Mouse (Mus musculus): ENCODE data around the gene Gigyf2.

Gene Gigyf2

DNA sequence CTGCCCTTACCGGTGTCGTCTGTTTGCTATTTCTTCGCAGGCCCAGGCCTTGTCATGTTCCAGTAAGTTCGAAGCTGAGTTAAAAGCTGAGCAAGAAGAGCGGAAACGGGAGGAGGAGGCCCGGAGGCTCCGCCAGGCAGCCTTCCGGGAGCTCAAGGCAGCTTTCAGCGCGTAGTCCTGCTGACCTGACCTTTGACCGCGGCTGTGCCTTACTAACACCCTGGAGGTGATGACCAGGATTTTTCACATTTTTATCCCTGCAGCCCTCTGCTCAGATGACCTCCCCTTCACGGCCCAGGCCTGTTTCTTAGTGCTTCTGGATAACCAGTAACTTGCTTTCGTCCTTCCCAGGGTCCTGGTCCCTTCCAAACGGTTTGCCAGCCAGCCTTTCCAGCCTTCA, 17.2 kb upstream of the Gigyf2 start:
- ChIA-PET CTCF (interaction anchor here in 1 of 4 experiments (0.9 kb wide), 2 partner anchors 11 to 64 kb away, joined by 3 to 4 read pairs; no protein-coding TSS in a partner anchor), POLR2A (interaction anchor here in 3 of 4 experiments (0.8 to 2.5 kb wide), 16 partner anchors 9 to 867 kb away, joined by 3 to 13 read pairs (median 4); partner anchors contain the start of genes Gigyf2 (in 2 of the 3) and Efhd1 (in 1 of the 3))

DNA sequence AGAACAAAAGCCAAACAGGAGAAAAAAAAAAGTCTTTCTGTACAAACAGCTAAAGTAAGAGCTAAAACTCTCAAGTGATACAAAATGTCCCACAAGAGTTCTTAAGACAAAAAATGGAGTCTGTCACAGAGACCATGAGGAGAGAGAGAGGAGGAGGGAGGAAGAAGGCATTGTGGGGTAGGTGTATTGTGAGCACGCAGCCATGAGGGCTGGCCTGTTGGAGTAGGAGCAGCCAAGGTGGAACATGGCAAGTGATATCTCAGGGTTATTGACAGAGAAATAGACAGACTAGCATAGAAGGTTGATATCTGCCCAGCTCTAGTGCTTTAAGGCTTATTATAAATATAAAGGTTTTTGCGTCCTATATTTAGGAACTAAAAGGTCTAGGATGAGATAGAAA, 14.1 kb upstream of the Gigyf2 start:
- ChIA-PET CTCF (interaction anchor here in 3 of 4 experiments (0.7 to 1.5 kb wide), 3 partner anchors 13 to 125 kb away, joined by 3 to 7 read pairs (median 6); partner anchors contain the start of gene Gigyf2 (in 1 of the 3)), POLR2A (interaction anchor here in 2 of 4 experiments (0.9 to 5.6 kb wide), 11 partner anchors 9 to 70 kb away, joined by 3 to 35 read pairs (median 5); partner anchors contain the start of gene Gigyf2 (in 2 of the 2))

DNA sequence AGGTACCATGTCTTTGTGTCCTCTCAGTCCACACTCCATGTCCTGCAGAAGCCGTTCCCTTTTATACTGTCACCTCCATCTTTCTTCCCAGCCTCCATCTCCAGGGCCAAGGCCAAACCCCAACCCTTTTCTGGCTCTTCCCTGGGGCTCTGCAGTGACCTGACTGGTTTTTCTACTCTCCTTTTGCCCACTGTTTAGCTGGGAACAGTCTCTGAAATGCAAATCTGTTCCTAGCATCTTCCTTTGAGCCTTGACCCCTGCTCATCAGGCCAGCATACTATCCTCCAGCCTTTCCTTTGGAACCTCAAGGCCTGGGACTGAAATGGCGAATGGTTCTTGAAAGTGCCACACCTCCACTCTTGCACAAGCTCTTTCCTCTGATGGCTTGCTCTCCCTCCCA, 13.7 kb upstream of the Gigyf2 start:
- ChIA-PET POLR2A (interaction anchor here in 2 of 4 experiments (0.7 to 5.6 kb wide), 15 partner anchors 9 to 138 kb away, joined by 3 to 35 read pairs (median 5); partner anchors contain the start of gene Gigyf2 (in 2 of the 2)), CTCF (interaction anchor here (0.6 to 1.5 kb wide), 5 partner anchors 13 to 126 kb away, joined by 3 to 7 read pairs (median 4); partner anchors contain the start of gene Gigyf2 (in 1 of the 4))

DNA sequence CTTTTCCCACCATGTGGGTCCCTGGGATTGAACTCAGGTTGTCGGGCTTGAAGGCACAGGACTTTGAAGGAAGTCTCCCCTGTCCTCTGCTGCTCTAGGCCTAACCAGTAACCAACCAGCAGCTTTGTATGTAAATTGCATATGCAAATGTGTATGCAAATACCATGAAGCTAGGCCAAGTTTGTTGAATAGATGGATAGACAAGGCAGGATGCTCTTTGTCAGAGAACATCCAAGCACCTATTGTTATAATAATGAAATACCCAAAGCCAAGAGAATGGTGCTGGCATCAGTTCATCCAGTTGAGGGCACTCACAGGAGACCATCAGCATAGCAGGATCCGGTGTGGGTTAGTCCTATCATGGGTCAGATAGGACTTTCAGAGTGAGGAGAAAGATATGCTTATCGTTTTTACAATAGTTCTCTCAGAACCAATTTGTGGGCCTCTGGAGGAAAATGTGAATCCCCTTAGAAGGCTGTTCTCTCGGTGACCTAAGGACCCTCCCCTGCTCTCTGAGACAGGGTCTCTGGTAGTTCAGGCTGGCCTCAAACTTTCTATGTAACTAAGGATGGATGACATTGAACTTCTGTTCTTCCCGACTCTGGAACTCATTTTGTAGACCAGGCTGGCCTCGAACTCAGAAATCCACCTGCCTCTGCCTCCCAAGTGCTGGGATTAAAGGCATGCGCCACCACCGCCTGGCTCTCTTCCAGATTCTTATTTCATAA, 12.8 kb upstream of the Gigyf2 start:
- POLR2A ChIA-PET = interaction anchor here in 2 of 4 experiments (0.7 to 5.6 kb wide), 14 partner anchors 9 to 138 kb away, joined by 3 to 35 read pairs (median 4); partner anchors contain the start of gene Gigyf2 (in 2 of the 2)

DNA sequence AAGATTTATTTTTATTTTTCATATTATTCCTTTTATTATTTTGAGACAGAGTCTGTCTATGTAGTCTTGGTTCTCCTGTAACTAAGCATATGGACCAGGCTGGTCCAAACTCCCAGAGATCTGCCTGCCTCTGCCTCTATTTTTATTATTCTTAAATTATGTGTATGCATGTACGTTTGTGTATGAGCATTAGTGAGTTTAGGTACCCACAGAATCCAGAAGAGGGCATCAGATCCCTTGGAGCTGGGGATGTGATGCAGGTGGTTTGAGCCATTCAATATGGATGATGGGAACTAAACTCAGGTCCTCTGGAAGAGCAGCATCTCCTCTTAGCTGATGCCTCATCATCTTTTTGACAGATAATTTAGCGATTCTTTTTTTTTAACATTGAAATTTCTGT, 11.4 kb upstream of the Gigyf2 start:
- ChIA-PET CTCF (interaction anchor here in 3 of 4 experiments (0.5 to 1.2 kb wide), 5 partner anchors 11 to 76 kb away, joined by 3 to 5 read pairs (median 3); partner anchors contain the start of gene Gigyf2 (in 1 of the 3)), POLR2A (interaction anchor here in 3 of 4 experiments (0.7 to 5.6 kb wide), 4 partner anchors 11 to 453 kb away, joined by 3 to 35 read pairs (median 12); partner anchors contain the start of gene Gigyf2 (in 2 of the 3))

More for the DNA sequence above, 12.8 kb upstream of the Gigyf2 start:
- CTCF ChIA-PET = interaction anchor here in 3 of 4 experiments (0.6 to 1.5 kb wide), 8 partner anchors 12 to 1521 kb away, joined by 3 to 7 read pairs (median 4); partner anchors contain the start of gene Gigyf2 (in 1 of the 3)

DNA sequence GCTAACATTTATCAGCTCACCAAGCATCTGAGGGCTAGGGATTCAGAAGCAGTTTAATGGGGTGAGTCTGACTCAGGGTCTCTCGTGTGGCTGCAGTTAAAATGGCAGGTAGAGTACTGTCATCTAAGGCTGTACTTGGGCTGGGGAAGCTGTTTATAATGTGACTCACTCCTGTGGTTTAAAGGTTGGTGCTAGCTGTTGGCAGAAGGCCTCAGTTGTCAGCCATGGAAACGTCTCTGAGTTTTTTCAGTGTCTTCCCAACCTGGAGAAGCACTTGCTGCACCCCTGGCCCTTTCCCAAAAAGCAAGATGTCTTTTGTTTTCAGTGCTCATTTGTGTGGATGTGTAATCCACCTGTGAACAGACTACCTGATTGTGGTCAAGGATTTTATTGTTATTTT, 10.9 kb upstream of the Gigyf2 start:
- ChIA-PET POLR2A (interaction anchor here in 3 of 4 experiments (0.5 to 5.6 kb wide), 7 partner anchors 11 to 461 kb away, joined by 3 to 35 read pairs (median 3); partner anchors contain the start of gene Gigyf2 (in 2 of the 3)), CTCF (interaction anchor here in 2 of 4 experiments (0.8 to 1.2 kb wide), 4 partner anchors 12 to 70 kb away, joined by 3 to 4 read pairs (median 3); no protein-coding TSS in a partner anchor)

DNA sequence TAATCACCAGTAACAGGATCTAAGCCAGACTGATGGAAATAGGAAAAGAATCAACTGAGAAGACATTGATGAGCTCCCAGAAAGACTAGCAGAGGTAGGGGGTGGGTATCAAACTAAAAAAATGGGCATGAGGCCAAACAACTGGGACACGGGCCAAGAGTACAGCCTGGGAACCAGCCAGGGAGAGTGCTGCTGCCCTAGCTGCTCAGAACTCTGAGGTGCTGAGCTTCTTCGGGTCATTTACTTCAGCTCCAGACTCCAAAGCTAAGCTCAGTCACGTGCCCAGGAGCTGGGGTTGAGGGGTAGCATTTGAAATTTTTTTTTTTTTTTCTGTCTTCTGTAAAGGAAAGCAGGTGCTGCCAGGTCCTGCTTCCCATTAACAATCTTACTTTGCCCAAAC, 10.1 kb upstream of the Gigyf2 start:
- ChIA-PET POLR2A (interaction anchor here in 3 of 4 experiments (0.5 to 5.6 kb wide), 6 partner anchors 10 to 439 kb away, joined by 3 to 35 read pairs (median 4); partner anchors contain the start of gene Gigyf2 (in 2 of the 3)), CTCF (interaction anchor here in 2 of 4 experiments (0.8 to 1.0 kb wide), 3 partner anchors 10 to 24 kb away, joined by 3 to 6 read pairs (median 3); partner anchors contain the start of gene Gigyf2 (in 1 of the 2))

DNA sequence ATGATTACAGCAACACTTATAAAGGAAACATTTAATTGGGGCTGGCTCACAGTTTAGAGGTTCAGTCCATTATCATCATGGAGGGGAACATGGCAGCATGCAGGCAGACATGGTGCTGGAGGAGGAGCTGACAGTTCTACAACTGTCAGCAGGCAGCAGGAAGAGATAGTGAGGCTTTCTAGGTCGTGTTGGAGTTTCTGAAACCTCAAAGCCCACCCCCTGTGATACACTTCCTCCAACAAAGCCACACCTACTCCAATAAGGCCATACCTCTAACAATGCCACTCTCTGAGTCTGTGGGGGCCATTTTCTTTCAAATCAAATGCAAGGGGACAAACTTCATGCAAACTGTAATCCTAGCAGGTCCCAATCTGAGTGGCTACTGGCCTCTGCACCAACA, 5.7 kb upstream of the Gigyf2 start:
- CTCF ChIA-PET = no interaction called here
- POLR2A ChIA-PET = interaction anchor here in 2 of 4 experiments (0.5 to 1.8 kb wide), 3 partner anchors 12 to 45 kb away, joined by 3 to 8 read pairs (median 3); no protein-coding TSS in a partner anchor

DNA sequence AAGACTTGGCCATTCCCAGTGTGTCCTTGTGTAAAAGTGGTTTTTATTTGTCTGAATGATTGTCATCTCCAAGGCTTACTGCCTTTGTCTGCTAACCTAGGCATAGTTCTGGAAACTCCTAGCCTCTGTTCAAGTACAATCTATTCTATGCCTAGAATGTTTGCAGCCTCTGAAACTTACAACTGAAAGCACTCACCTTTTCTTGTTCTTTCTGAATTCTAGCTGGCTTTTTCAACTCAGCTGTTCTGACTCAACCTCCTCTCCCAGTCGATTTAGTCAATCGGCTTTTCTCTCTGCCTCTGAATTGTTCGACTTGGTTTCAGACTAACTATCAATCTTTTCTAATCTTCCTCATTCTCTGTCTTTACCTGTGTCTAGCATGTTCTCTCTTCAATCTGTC, 4.0 kb upstream of the Gigyf2 start:
- ChIA-PET POLR2A (interaction anchor here in 1 of 4 experiments (1.0 to 1.6 kb wide), 3 partner anchors 9 to 14 kb away, joined by 3 to 6 read pairs (median 5); no protein-coding TSS in a partner anchor), CTCF (no interaction called here)

DNA sequence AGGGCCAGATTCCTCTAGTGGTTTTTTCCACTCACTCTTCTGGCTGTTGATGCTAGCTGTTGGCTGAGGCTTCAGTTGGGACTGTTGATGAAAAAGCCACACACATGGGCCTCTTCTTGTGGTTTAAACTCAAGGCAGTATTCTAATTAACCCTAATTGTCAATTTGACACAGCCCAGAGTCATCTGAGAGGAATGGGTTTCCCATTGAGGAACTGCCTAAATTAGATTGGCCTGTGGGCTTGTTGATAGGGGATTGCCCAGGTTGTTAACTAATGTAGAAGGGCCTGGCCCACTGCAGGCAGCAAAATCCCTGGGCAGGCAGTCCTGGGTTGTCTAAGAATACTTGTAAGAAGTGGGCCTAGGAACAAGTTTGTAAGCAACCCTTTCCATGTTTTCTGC, 2.1 kb upstream of the Gigyf2 start:
- POLR2A ChIA-PET = interaction anchor here in 1 of 4 experiments (0.6 to 4.3 kb wide), 5 partner anchors 10 to 352 kb away, joined by 3 to 35 read pairs (median 5); no protein-coding TSS in a partner anchor

DNA sequence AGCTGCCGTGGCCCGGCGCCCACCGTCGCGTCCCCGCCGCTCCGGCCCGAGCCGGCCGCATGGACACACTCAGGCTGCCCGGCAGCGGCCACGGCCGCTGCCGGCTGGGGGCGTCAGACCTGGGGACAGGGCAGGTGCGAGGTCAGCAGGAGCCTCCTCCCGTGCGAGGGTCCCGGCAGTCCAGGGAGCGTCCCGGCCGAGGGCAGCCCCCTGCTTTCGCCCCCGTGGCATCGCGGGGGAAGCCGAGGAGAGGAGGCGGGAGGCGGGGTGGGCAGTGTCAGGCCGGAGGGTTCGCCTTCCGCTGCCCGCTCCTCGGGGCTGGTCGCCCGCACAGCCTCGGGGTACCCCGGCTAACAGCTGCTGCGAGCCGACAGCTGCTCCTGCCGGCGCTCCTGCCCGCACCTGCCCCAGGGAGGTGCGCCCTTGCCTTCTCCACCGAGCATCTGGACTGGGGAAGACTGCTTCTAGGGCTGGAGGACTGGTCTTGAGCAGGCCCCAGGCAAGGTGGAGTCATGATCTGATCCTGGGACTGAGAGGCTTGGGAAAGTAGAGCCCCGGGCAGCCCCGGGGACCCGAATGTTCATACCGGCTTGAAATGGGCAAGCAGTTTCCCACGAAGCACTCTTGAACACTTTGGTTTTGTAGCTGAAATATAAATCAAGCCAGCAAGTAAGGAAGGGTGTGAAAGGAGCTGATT, 515 bp downstream of the Gigyf2 start:
- ChIA-PET POLR2A (interaction anchor here (0.5 to 4.3 kb wide), 58 partner anchors 9 to 968 kb away, joined by 3 to 35 read pairs (median 4); partner anchors contain the start of genes Ncl (in 1 of the 4) and Ptma (in 1 of the 4)), CTCF (interaction anchor here in 3 of 4 experiments (0.6 to 1.3 kb wide), 8 partner anchors 11 to 237 kb away, joined by 3 to 4 read pairs (median 3); no protein-coding TSS in a partner anchor)

More for the DNA sequence above, 2.1 kb upstream of the Gigyf2 start:
- CTCF ChIA-PET = no interaction called here

DNA sequence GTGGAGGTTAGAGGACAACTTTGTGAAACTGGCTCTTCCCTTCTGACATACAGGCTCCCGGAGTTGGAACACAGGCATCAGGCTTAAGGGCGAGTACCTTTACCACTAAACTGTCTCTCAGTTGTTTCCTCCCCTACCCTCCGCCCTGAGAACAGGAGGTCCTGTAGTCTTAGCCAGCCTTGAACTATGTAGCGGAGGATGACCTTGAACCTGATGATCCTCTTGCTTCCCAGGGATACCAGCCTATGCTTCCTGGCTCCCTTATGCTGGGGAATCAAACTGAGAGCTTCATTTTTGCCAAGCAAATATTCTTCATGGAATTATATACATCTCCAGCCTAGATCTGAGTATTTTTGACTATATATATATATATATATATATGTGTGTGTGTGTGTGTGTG, 5.0 kb downstream of the Gigyf2 start:
- ChIA-PET CTCF (interaction anchor here in 1 of 4 experiments (0.6 kb wide), 1 partner anchor 159 kb away, joined by 5 read pairs; no protein-coding TSS in a partner anchor), POLR2A (interaction anchor here in 1 of 4 experiments (1.0 to 1.2 kb wide), 3 partner anchors 14 to 105 kb away, joined by 3 to 5 read pairs (median 5); no protein-coding TSS in a partner anchor)

DNA sequence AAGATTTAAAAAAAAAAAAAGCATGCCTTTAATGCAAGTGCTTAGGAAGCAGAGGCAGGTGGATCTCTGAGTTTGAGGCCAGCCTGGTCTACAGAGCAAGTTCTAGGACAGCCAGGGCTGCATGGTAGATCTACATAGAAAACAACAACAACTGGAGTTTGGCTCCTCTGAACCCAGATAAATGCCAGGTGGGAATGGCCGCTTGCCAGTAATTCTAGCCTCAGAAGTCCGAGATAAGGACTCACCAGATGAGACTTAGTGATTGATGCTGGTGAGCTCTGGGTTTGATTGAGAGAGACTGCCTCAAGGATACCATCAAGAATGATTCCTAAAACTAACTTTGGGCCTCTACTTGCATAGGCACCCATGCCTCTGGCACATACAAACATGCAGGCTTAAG, 23.8 kb downstream of the Gigyf2 start:
- POLR2A ChIA-PET = interaction anchor here in 1 of 4 experiments (0.6 to 1.8 kb wide), 3 partner anchors 9 to 160 kb away, joined by 4 to 7 read pairs (median 5); partner anchors contain the start of gene Chrnd
- CTCF ChIA-PET = interaction anchor here in 1 of 4 experiments (0.7 kb wide), 1 partner anchor 151 kb away, joined by 5 read pairs; no protein-coding TSS in a partner anchor

DNA sequence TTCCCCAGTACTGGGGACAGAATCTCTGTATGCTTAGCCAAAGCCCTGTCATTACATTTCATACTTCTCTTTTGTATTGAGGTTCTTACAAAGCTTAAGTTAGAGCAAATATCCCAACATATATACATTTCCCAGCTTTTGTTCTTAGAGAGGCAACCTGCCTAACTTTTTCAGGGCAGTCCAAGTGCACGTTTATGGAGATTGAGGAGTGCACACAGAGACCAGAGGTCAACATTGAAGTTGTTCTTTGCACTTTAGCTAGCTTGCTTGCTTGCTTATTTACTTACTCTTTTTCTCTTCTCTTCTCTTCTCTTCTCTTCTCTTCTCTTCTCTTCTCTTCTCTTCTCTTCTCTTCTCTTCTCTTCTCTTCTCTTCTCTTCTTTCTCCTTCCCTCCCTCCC, 33.5 kb downstream of the Gigyf2 start:
- POLR2A ChIA-PET = interaction anchor here in 3 of 4 experiments (0.6 to 1.5 kb wide), 9 partner anchors 11 to 599 kb away, joined by 3 to 7 read pairs (median 4); no protein-coding TSS in a partner anchor
- CTCF ChIA-PET = interaction anchor here in 2 of 4 experiments (0.6 to 1.0 kb wide), 3 partner anchors 20 to 173 kb away, joined by 4 read pairs; no protein-coding TSS in a partner anchor

DNA sequence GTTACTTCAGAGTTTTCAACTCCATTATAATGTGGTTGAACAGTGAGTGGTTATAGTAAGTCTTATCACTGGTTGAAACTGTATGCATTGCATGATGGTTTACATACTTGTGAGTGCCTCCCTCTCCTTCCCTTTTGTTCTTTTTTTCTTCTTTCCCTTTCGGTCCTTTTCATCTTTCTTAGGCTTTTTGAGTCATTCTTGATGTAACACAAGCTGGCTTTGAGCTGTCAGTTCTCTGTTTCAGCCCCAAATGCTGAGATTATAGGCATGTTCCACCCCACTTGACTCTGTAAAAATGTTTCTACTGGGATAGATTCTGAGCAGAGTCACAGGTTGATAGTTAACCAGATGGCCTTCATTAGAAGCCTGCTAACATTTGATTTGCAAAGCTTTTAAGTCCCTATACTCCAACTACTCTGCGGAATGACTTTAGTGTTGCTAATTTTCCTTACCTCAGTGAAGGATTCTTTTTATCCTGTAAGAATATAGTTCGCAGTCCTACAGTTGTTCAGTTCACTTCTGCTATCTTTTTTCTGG, 51.3 kb downstream of the Gigyf2 start:
- ChIA-PET POLR2A (no interaction called here), CTCF (no interaction called here)

DNA sequence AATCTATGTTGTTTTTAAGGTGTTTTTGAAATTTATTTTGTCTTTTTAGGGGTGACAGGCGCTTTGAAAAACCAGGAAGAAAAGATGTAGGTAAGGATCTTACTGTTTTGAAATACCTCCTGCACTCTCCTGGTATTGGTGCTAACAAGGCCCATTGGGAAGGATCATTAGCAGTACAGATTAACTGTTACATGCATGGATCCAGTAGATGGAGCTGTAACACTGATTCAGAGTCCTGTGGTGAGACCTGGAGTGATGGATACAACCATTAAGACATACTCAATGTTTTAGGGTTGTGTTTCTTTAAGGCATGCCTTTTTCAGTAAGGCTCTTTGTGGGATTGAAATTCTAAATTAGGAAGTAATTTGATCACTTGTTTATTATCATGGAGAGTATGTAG, 53.1 kb downstream of the Gigyf2 start:
- POLR2A ChIA-PET = interaction anchor here in 2 of 4 experiments (1.4 to 1.7 kb wide), 3 partner anchors 15 to 153 kb away, joined by 3 to 4 read pairs (median 3); partner anchors contain the start of gene Gigyf2 (in 1 of the 2)

DNA sequence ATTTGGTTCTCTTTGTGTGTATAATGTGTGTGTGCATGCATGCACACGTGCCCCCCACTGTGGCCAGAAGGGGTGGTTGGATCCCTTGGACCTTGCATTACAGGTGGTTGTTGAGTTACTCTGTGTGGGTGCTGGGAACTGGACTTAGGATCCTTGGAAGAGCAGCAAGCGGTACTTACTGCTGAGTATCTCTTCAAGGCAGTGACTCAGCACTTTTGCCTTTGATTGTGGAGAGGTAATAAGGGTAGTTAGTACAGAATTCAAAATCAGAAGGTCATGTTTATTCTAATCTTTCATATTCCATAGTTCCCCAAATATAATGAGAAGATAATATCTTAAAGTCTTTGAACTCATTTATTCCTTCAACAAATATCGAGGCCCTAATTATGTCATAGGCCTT, 54.4 kb downstream of the Gigyf2 start:
- CTCF ChIA-PET = no interaction called here
- POLR2A ChIA-PET = interaction anchor here in 1 of 4 experiments (0.6 to 1.5 kb wide), 5 partner anchors 14 to 345 kb away, joined by 3 read pairs; partner anchors contain the start of gene Gigyf2

More for the DNA sequence above, 53.1 kb downstream of the Gigyf2 start:
- CTCF ChIA-PET = interaction anchor here in 1 of 4 experiments (1.2 kb wide), 1 partner anchor 19 kb away, joined by 4 read pairs; no protein-coding TSS in a partner anchor

Data from embryonic stem cell, embryonic (primary cell).